Mouse (Mus musculus): ENCODE measurements around the gene Kazn. TPM values are rescaled to one million over a fixed set of nuclear protein-coding genes. Genes with fewer than 3 reads are reported as not detected.

Gene Kazn
- polyA plus RNA-seq, 1 experiment = 80.2 TPM

- no peaks in the 10 kb centered on the region for H3K36me3 ChIP-seq (ENCODE audit: control insufficient read depth, insufficient read depth, low read length, poor library complexity, severe bottlenecking)
- no peaks in the 10 kb centered on the region for H3K27me3 ChIP-seq (ENCODE audit: control insufficient read depth, insufficient read depth, low read length, poor library complexity, severe bottlenecking)
- H3K27ac ChIP-seq (ENCODE audit: insufficient read depth, low read length) = no peak overlapping the region
- H3K4me3 ChIP-seq (ENCODE audit: low read depth, low read length) = no peak overlapping the region
- TF ChIP-seq CTCF (IDR thresholded peaks at IDR 0.05; ENCODE audit: low read depth, low read length) (peak; percentile 70), EP300 (IDR thresholded peaks at IDR 0.05; ENCODE audit: insufficient read depth, low read depth, low read length) (no peak), POLR2A (IDR thresholded peaks at IDR 0.05; ENCODE audit: insufficient read depth, low read length) (no peak)
- no peaks in the 10 kb centered on the region for H3K4me1 ChIP-seq (ENCODE audit: control insufficient read depth, insufficient read depth, low read length)
- H3K9ac ChIP-seq (ENCODE audit: low read depth, poor library complexity, severe bottlenecking) = no peak overlapping the region
- no peaks in the 10 kb centered on the region for H3K9me3 ChIP-seq (replicated peaks; ENCODE audit: control insufficient read depth, insufficient read depth, low read length, poor library complexity, severe bottlenecking)
Observed at GRCm38 (mm10) chr4:142275242-142275641, 36.0 kb upstream of the Kazn start.

- Histone ChIP-seq H3K9ac (ENCODE audit: low read depth, poor library complexity, severe bottlenecking) (no peak overlapping the region), H3K27me3 (ENCODE audit: control insufficient read depth, insufficient read depth, low read length, poor library complexity, severe bottlenecking) (no peaks in the 10 kb centered on the region)
Observed at GRCm38 (mm10) chr4:142274441-142275234, 35.4 kb upstream of the Kazn start.

GRCm38 (mm10) chr4:142271506-142271905, 32.3 kb upstream of the Kazn start:
- no peaks in the 10 kb centered on the region for H3K9me3 ChIP-seq (replicated peaks; ENCODE audit: control insufficient read depth, insufficient read depth, low read length, poor library complexity, severe bottlenecking)
- no peak overlapping the region for H3K9ac ChIP-seq (ENCODE audit: low read depth, poor library complexity, severe bottlenecking)
- no peaks in the 10 kb centered on the region for H3K27me3 ChIP-seq (ENCODE audit: control insufficient read depth, insufficient read depth, low read length, poor library complexity, severe bottlenecking)
- no peak overlapping the region for H3K4me3 ChIP-seq (ENCODE audit: low read depth, low read length)
- H3K4me1 ChIP-seq (ENCODE audit: control insufficient read depth, insufficient read depth, low read length) = no peaks in the 10 kb centered on the region
- TF ChIP-seq POLR2A (IDR thresholded peaks at IDR 0.05; ENCODE audit: insufficient read depth, low read length) (no peak), CTCF (IDR thresholded peaks at IDR 0.05; ENCODE audit: low read depth, low read length) (no peak)
- H3K36me3 ChIP-seq (ENCODE audit: control insufficient read depth, insufficient read depth, low read length, poor library complexity, severe bottlenecking) = no peaks in the 10 kb centered on the region
- H3K27ac ChIP-seq (ENCODE audit: insufficient read depth, low read length) = no peak overlapping the region

More at GRCm38 (mm10) chr4:142274441-142275234, 35.4 kb upstream of the Kazn start:
- Histone ChIP-seq H3K36me3 (ENCODE audit: control insufficient read depth, insufficient read depth, low read length, poor library complexity, severe bottlenecking) (no peaks in the 10 kb centered on the region), H3K27ac (ENCODE audit: insufficient read depth, low read length) (no peak overlapping the region), H3K4me1 (ENCODE audit: control insufficient read depth, insufficient read depth, low read length) (no peaks in the 10 kb centered on the region), H3K9me3 (replicated peaks; ENCODE audit: control insufficient read depth, insufficient read depth, low read length, poor library complexity, severe bottlenecking) (no peaks in the 10 kb centered on the region), H3K4me3 (ENCODE audit: low read depth, low read length) (no peak overlapping the region)
- TF ChIP-seq EP300 (IDR thresholded peaks at IDR 0.05; ENCODE audit: insufficient read depth, low read depth, low read length) = no peak
- no peak for TF ChIP-seq POLR2A (IDR thresholded peaks at IDR 0.05; ENCODE audit: insufficient read depth, low read length)
- TF ChIP-seq CTCF (IDR thresholded peaks at IDR 0.05; ENCODE audit: low read depth, low read length) = no peak

- no peak for TF ChIP-seq POLR2A (IDR thresholded peaks at IDR 0.05; ENCODE audit: insufficient read depth, low read length)
- H3K9ac ChIP-seq (ENCODE audit: low read depth, poor library complexity, severe bottlenecking) = no peak overlapping the region
- no peaks in the 10 kb centered on the region for H3K9me3 ChIP-seq (replicated peaks; ENCODE audit: control insufficient read depth, insufficient read depth, low read length, poor library complexity, severe bottlenecking)
- H3K4me3 ChIP-seq (ENCODE audit: low read depth, low read length) = no peak overlapping the region
- H3K4me1 ChIP-seq (ENCODE audit: control insufficient read depth, insufficient read depth, low read length) = no peaks in the 10 kb centered on the region
- no peaks in the 10 kb centered on the region for H3K36me3 ChIP-seq (ENCODE audit: control insufficient read depth, insufficient read depth, low read length, poor library complexity, severe bottlenecking)
- H3K27ac ChIP-seq (ENCODE audit: insufficient read depth, low read length) = no peak overlapping the region
- no peaks in the 10 kb centered on the region for H3K27me3 ChIP-seq (ENCODE audit: control insufficient read depth, insufficient read depth, low read length, poor library complexity, severe bottlenecking)
Observed at GRCm38 (mm10) chr4:142267832-142268231, 28.6 kb upstream of the Kazn start.

GRCm38 (mm10) chr4:142267348-142267819, 28.2 kb upstream of the Kazn start:
- H3K4me3 ChIP-seq (ENCODE audit: low read depth, low read length) = no peak overlapping the region
- no peaks in the 10 kb centered on the region for H3K36me3 ChIP-seq (ENCODE audit: control insufficient read depth, insufficient read depth, low read length, poor library complexity, severe bottlenecking)
- H3K4me1 ChIP-seq (ENCODE audit: control insufficient read depth, insufficient read depth, low read length) = no peaks in the 10 kb centered on the region
- TF ChIP-seq CTCF (IDR thresholded peaks at IDR 0.05; ENCODE audit: low read depth, low read length) (peak; percentile 2), POLR2A (IDR thresholded peaks at IDR 0.05; ENCODE audit: insufficient read depth, low read length) (no peak)
- no peak overlapping the region for H3K9ac ChIP-seq (ENCODE audit: low read depth, poor library complexity, severe bottlenecking)
- no peaks in the 10 kb centered on the region for H3K27me3 ChIP-seq (ENCODE audit: control insufficient read depth, insufficient read depth, low read length, poor library complexity, severe bottlenecking)
- no peaks in the 10 kb centered on the region for H3K9me3 ChIP-seq (replicated peaks; ENCODE audit: control insufficient read depth, insufficient read depth, low read length, poor library complexity, severe bottlenecking)
- no peak overlapping the region for H3K27ac ChIP-seq (ENCODE audit: insufficient read depth, low read length)

- H3K36me3 ChIP-seq (ENCODE audit: control insufficient read depth, insufficient read depth, low read length, poor library complexity, severe bottlenecking) = no peaks in the 10 kb centered on the region
- H3K27ac ChIP-seq (ENCODE audit: insufficient read depth, low read length) = no peak overlapping the region
- no peak overlapping the region for H3K4me3 ChIP-seq (ENCODE audit: low read depth, low read length)
- H3K9me3 ChIP-seq (replicated peaks; ENCODE audit: control insufficient read depth, insufficient read depth, low read length, poor library complexity, severe bottlenecking) = no peaks in the 10 kb centered on the region
- no peak overlapping the region for H3K9ac ChIP-seq (ENCODE audit: low read depth, poor library complexity, severe bottlenecking)
- TF ChIP-seq EP300 (IDR thresholded peaks at IDR 0.05; ENCODE audit: insufficient read depth, low read depth, low read length) (no peak), POLR2A (IDR thresholded peaks at IDR 0.05; ENCODE audit: insufficient read depth, low read length) (no peak), CTCF (IDR thresholded peaks at IDR 0.05; ENCODE audit: low read depth, low read length) (no peak)
- no peaks in the 10 kb centered on the region for H3K4me1 ChIP-seq (ENCODE audit: control insufficient read depth, insufficient read depth, low read length)
- H3K27me3 ChIP-seq (ENCODE audit: control insufficient read depth, insufficient read depth, low read length, poor library complexity, severe bottlenecking) = no peaks in the 10 kb centered on the region
Observed at GRCm38 (mm10) chr4:142264335-142264734, 25.1 kb upstream of the Kazn start.

Measured in ES-Bruce4 (cell line).